Mouse (Mus musculus) v-Abl transformed pro-B cells (cell line): ENCODE data around the gene Fam89a.

Experiments used
- in situ Hi-C, 2 experiments: fragments of 400-800 bp; cut with MboI; formaldehyde crosslinking; loops; one replicate each; pipeline ENCODE4 v1.15.1; 2025; ENCODE audit not compliant: unreplicated experiment in 2 of 2

The Fam89a gene

GRCm38 (mm10) chr8:124754101-124754791, 2.6 kb upstream of the Fam89a start:
- in situ Hi-C loops, result no loop called here

GRCm38 (mm10) chr8:124752325-124752862, 762 bp upstream of the Fam89a start:
- in situ Hi-C loops, result no loop called here

GRCm38 (mm10) chr8:124751191-124751590, 441 bp downstream of the Fam89a start:
- in situ Hi-C loops, result no loop called here

GRCm38 (mm10) chr8:124746661-124747060, 5.0 kb downstream of the Fam89a start:
- in situ Hi-C loops, result loop anchor here in 1 of 2 experiments (5.0 kb wide), 1 partner anchor 61 kb away; no protein-coding TSS in a partner anchor

- in situ Hi-C loops, result no loop called here
Measured at GRCm38 (mm10) chr8:124739268-124739667, 12.4 kb downstream of the Fam89a start.

- in situ Hi-C loops, result no loop called here
Measured at GRCm38 (mm10) chr8:124735371-124735911, 16.2 kb downstream of the Fam89a start.

- in situ Hi-C loops, result no loop called here
Measured at GRCm38 (mm10) chr8:124732828-124733227, 18.8 kb downstream of the Fam89a start.

GRCm38 (mm10) chr8:124724301-124724700, 27.3 kb downstream of the Fam89a start:
- in situ Hi-C loops, result no loop called here

GRCm38 (mm10) chr8:124721862-124722515, 29.6 kb downstream of the Fam89a start, which contains the start of the genes Ttc13 and Arv1:
Gene Ttc13, minus strand, starts transcription at chr8:124721983.
Gene Arv1, plus strand, starts transcription at chr8:124722139.
- in situ Hi-C loops, result no loop called here

- in situ Hi-C loops, result no loop called here
Measured at GRCm38 (mm10) chr8:124720938-124721861, 30.4 kb downstream of the Fam89a start.

GRCm38 (mm10) chr8:124720133-124720532, 31.5 kb downstream of the Fam89a start:
- in situ Hi-C loops, result no loop called here

GRCm38 (mm10) chr8:124715736-124716135, 35.9 kb downstream of the Fam89a start:
- in situ Hi-C loops, result no loop called here

- in situ Hi-C loops, result no loop called here
Measured at GRCm38 (mm10) chr8:124713207-124713606, 38.4 kb downstream of the Fam89a start.

- in situ Hi-C loops, result no loop called here
Measured at GRCm38 (mm10) chr8:124705823-124706222, 45.8 kb downstream of the Fam89a start.

GRCm38 (mm10) chr8:124704376-124704775, 47.3 kb downstream of the Fam89a start:
- in situ Hi-C loops, result no loop called here

GRCm38 (mm10) chr8:124703526-124703925, 48.1 kb downstream of the Fam89a start:
- in situ Hi-C loops, result no loop called here

- in situ Hi-C loops, result no loop called here
Measured at GRCm38 (mm10) chr8:124702183-124702582, 49.4 kb downstream of the Fam89a start.

GRCm38 (mm10) chr8:124701023-124701422, 50.6 kb downstream of the Fam89a start:
- in situ Hi-C loops, result no loop called here

GRCm38 (mm10) chr8:124700271-124700670, 51.4 kb downstream of the Fam89a start:
- in situ Hi-C loops, result no loop called here

GRCm38 (mm10) chr8:124695424-124696100, 56.1 kb downstream of the Fam89a start:
- in situ Hi-C loops, result no loop called here
